Mouse (Mus musculus) midbrain, embryonic 16.5 days (tissue): ENCODE data around the gene Celf1. TPM values are rescaled to one million over a fixed set of nuclear protein-coding genes. Genes with fewer than 3 reads are reported as not detected.
A peak's percentile ranks its signal among the peaks of the same experiment; 100 is the strongest.

ENCODE experiments used
- ATAC-seq: fragments of 200-750 bp; cut with Nextera tagmentation; 2 replicates; pipeline ENCODE4 v1.8.0; 2017; ENCODE audit warnings: moderate TSS enrichment
- H3K27ac ChIP-seq: fragments of 300-500 bp; sonication (generic); 2 replicates; pipeline ENCODE4 v1.5.1; 2014; ENCODE audit warnings: mild to moderate bottlenecking, low read length, mixed read lengths
- H3K27me3 ChIP-seq: fragments of 300-500 bp; sonication (generic); 2 replicates; pipeline ENCODE4 v1.6.1; 2014; ENCODE audit warnings: low read depth, low read length, mixed read lengths; ENCODE audit not compliant: control insufficient read depth, insufficient read depth
- H3K36me3 ChIP-seq: fragments of 300-500 bp; sonication (generic); 2 replicates; pipeline ENCODE4 v1.6.1; 2014; ENCODE audit warnings: mild to moderate bottlenecking, low read length, moderate library complexity, mixed read lengths; ENCODE audit not compliant: control insufficient read depth, insufficient read depth
- H3K4me1 ChIP-seq: fragments of 300-500 bp; sonication (generic); 2 replicates; pipeline ENCODE4 v1.6.1; 2014; ENCODE audit warnings: mild to moderate bottlenecking, low read length, mixed read lengths; ENCODE audit not compliant: control insufficient read depth, insufficient read depth
- H3K4me2 ChIP-seq: fragments of 300-500 bp; sonication (generic); 2 replicates; pipeline ENCODE4 v1.6.1; 2014; ENCODE audit warnings: mild to moderate bottlenecking, low read length, mixed read lengths
- H3K4me3 ChIP-seq: fragments of 300-500 bp; sonication (generic); 2 replicates; pipeline ENCODE4 v1.5.1; 2014; ENCODE audit warnings: low read depth, mild to moderate bottlenecking, low read length, moderate library complexity, mixed read lengths
- H3K9ac ChIP-seq: fragments of 300-500 bp; sonication (generic); 2 replicates; pipeline ENCODE4 v1.6.1; 2014; ENCODE audit warnings: low read depth, low read length, mixed read lengths
- H3K9me3 ChIP-seq: fragments of 300-500 bp; sonication (generic); replicated peaks from 2 replicates; pipeline ENCODE4 v1.6.1; 2014; ENCODE audit warnings: mild to moderate bottlenecking, low read length, mixed read lengths; ENCODE audit not compliant: control insufficient read depth, poor library complexity, severe bottlenecking
- WGBS: fragments of 180-500 bp; shearing (Covaris S2); extraction: QIAGEN DNeasy Blood & Tissue Kit; methylation state at CpG from one replicate; pipeline ENCODE4 v1.1.7; 2014; 5-methylcytosine and 5-hydroxymethylcytosine counted together
- polyA plus RNA-seq: library from polyadenylated mRNA; unstranded; fragments of >200 nt; fragmentation: Nextera tagmentation; extraction: Ambion mirVana; gene quantifications from 2 replicates; pipeline ENCODE4 v1.2.1, GENCODE M21; 2015

Gene Celf1
- polyA plus RNA-seq, 1 experiment from 2014 or later = 115 TPM

GRCm38 (mm10) chr2:90911668-90912067, 28.5 kb upstream of the Celf1 start:
- WGBS = 88% methylated on average over 1 of the region's 1 CpGs
- H3K9ac ChIP-seq = no peak overlapping the region
- no peak overlapping the region for H3K4me2 ChIP-seq
- H3K4me1 ChIP-seq = peaks cover 22% of the 10 kb centered on the region
- no peaks in the 10 kb centered on the region for H3K27me3 ChIP-seq
- no peak overlapping the region for H3K4me3 ChIP-seq
- ATAC-seq = no peak
- H3K27ac ChIP-seq = no peak overlapping the region
- H3K9me3 ChIP-seq = no peaks in the 10 kb centered on the region
- peaks cover 29% of the 10 kb centered on the region for H3K36me3 ChIP-seq

DNA sequence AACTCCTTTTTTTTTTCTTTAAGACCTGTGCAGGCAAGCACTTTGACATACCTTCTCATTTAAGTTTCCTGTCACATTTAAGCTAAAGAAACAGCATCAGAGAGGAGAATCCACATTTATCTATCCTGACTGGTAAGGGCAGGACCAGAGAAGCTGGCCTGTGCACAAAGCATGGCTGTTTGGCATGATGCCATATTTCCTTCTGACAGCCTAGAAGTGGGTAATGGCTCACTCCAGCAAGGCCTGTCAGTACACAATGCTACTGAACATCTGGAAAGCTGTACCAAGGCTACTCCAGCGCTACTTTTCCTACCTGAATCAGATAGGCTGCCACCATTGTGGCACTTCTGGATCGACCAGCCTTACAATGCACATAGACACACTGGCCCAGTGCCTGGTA, 26.5 kb upstream of the Celf1 start:
- no peak overlapping the region for H3K27ac ChIP-seq
- no peaks in the 10 kb centered on the region for H3K27me3 ChIP-seq
- no peak overlapping the region for H3K4me2 ChIP-seq
- H3K9ac ChIP-seq = no peak overlapping the region
- no peak for ATAC-seq
- peaks cover 22% of the 10 kb centered on the region for H3K4me1 ChIP-seq
- H3K9me3 ChIP-seq = no peaks in the 10 kb centered on the region
- peaks cover 25% of the 10 kb centered on the region for H3K36me3 ChIP-seq
- 76% methylated on average over 2 of the region's 2 CpGs for WGBS
- H3K4me3 ChIP-seq = no peak overlapping the region

DNA sequence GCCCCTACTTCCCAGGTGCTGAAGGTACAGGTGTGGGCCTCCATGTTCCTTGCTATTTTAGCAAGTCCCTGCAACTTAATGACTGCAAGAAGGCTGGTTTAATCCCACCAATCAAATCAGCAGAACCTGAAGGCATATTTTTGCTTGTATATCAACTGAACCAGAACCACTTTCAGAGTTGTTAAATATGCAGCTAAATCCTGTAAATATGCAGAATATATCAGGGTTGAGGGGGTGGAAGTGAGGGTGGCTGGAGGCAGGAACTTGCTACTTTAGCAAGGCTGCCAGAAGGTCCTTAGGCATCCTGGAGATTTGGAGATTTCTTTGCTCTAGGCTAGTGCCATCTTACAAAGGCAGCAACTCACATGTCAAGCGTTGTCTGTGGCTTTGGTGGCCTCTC, 24.7 kb upstream of the Celf1 start:
- Histone ChIP-seq H3K9me3 (no peaks in the 10 kb centered on the region), H3K4me2 (peak overlapping the region; percentile 92; the same call in 1 of the 2 replicates), H3K4me3 (no peak overlapping the region), H3K4me1 (peaks cover 22% of the 10 kb centered on the region), H3K27me3 (no peaks in the 10 kb centered on the region), H3K36me3 (peaks cover 10% of the 10 kb centered on the region), H3K9ac (peak overlapping the region; percentile 35; the same call in 1 of the 2 replicates), H3K27ac (no peak overlapping the region)
- no peak for ATAC-seq
- 76% methylated on average over 1 of the region's 1 CpGs for WGBS

DNA sequence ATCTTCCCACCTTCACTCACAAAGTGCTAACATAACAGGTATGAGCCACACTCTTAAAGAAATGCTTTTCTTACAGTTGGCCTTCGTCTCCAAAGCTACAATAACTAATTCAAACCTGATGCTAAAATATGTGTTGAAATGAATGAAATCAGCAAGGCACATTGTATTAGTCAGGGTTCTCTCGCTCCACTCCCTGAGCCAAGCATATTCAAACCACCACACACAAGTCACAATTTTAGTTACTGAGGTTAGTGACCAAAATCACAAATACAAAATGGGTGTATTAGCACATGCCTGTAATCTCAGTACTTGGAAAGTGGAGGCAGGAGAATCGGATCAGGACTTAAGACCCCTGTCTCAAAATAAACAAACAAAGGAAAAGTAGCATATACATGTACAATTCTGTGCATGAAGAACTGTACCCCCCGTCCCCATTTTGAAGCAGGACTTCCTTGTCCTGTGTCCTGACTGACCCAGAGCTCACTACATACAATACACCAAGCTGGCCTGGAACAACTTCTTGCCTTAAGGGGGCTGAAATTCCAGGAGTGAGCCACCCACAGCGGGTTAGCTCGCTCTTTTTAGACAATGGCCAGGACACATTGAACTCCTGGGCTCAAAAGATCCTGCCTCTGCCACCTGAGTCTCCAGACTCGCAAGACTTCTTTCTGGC, 23.5 kb upstream of the Celf1 start:
- peak overlapping the region; percentile 98 for H3K9ac ChIP-seq
- no peaks in the 10 kb centered on the region for H3K9me3 ChIP-seq
- H3K4me3 ChIP-seq = peak overlapping the region; percentile 60
- no peaks in the 10 kb centered on the region for H3K27me3 ChIP-seq
- WGBS = 25% methylated on average over 7 of the region's 7 CpGs
- H3K27ac ChIP-seq = peak overlapping the region; percentile 94
- peak; percentile 22; the same call in 1 of the 2 replicates for ATAC-seq
- peaks cover 22% of the 10 kb centered on the region for H3K4me1 ChIP-seq
- peaks cover 3% of the 10 kb centered on the region for H3K36me3 ChIP-seq
- peak overlapping the region; percentile 92 for H3K4me2 ChIP-seq

DNA sequence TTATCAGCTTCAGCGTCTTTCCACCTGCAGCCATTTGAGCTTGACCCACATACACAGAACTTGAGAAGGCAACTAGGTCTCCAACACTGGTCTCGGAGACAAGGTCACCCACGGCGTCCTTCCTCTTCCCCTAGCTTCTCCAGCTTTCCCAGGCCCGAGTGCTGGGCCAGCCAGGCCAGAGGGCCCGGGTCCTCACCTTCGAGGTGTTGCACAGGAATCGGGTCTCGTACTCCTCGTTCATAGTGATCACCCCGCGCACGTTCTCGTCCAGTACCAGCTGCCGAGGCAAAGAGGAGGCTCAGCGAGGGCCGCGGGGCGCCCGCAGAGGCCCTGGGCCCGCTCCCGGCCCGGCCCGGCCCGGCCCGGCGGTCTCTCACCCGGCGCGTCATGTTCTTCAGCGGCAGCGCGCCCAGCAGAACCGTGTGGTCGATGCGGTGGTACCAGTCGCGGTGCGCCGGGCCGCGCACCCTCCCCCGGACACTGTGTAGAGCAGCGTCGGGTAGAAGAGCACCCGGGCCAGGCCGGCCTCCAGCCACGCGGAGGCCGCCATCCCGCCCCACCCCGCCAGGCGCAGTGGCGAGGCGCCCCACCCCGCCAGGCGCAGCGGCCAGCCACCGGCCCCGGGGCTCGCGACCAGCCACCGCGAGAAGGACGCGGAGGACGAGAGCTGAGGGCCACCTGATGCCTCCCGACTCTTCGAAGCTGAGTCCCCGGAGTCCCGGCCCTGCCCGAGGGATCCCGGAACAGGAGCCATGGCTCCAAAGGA, 22.8 kb upstream of the Celf1 start:
- WGBS = under 1% methylated on average over 71 of the region's 73 CpGs

GRCm38 (mm10) chr2:90917999-90918698, 22.0 kb upstream of the Celf1 start:
- Histone ChIP-seq H3K4me3 (peak overlapping the region; percentile 60), H3K4me2 (peak overlapping the region; percentile 92), H3K9me3 (no peaks in the 10 kb centered on the region), H3K27me3 (no peaks in the 10 kb centered on the region), H3K36me3 (no peaks in the 10 kb centered on the region), H3K27ac (peak overlapping the region; percentile 94), H3K4me1 (peaks cover 22% of the 10 kb centered on the region), H3K9ac (peak overlapping the region; percentile 98)
- ATAC-seq = peak; percentile 53
- 11% methylated on average over 16 of the region's 16 CpGs for WGBS

More for the DNA sequence above, 22.8 kb upstream of the Celf1 start:
- H3K27me3 ChIP-seq = no peaks in the 10 kb centered on the region
- no peaks in the 10 kb centered on the region for H3K9me3 ChIP-seq
- peaks cover 22% of the 10 kb centered on the region for H3K4me1 ChIP-seq
- H3K9ac ChIP-seq = peak overlapping the region; percentile 98
- H3K4me3 ChIP-seq = peak overlapping the region; percentile 60
- H3K4me2 ChIP-seq = peak overlapping the region; percentile 92
- H3K27ac ChIP-seq = peak overlapping the region; percentile 94
- H3K36me3 ChIP-seq = peaks cover 3% of the 10 kb centered on the region; the same call in 1 of the 2 replicates
- ATAC-seq = peak; percentile 90

DNA sequence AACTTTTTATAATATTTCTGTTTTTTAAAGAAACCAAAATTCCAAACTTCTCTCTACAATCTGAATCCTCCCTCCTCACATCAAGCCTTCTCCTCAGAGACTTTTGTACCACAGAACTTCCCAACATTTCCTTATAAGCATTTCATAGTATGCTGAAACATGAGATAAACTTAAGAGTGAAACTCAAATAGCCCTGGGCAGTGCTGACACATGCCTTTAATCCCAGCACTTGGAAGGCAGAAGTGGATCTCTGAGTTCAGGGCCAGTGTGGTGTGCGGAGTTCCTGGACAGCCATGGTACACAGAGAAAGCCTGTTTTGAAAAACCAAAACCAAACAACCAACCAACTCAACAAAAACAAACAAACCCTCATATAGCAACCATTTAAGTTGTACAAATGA, 19.0 kb upstream of the Celf1 start:
- Histone ChIP-seq H3K4me1 (peaks cover 13% of the 10 kb centered on the region), H3K27me3 (no peaks in the 10 kb centered on the region), H3K9ac (no peak overlapping the region), H3K4me2 (no peak overlapping the region), H3K27ac (no peak overlapping the region), H3K4me3 (no peak overlapping the region), H3K36me3 (no peaks in the 10 kb centered on the region), H3K9me3 (no peaks in the 10 kb centered on the region)
- no peak for ATAC-seq
- 85% methylated on average over 1 of the region's 1 CpGs for WGBS

GRCm38 (mm10) chr2:90922636-90923035, 17.5 kb upstream of the Celf1 start:
- ATAC-seq = no peak
- Histone ChIP-seq H3K4me3 (no peak overlapping the region), H3K9ac (no peak overlapping the region), H3K4me2 (no peak overlapping the region), H3K27ac (no peak overlapping the region), H3K4me1 (peaks cover 5% of the 10 kb centered on the region), H3K9me3 (no peaks in the 10 kb centered on the region), H3K27me3 (no peaks in the 10 kb centered on the region), H3K36me3 (no peaks in the 10 kb centered on the region)
- WGBS = 90% methylated on average over 2 of the region's 2 CpGs
